Mouse (Mus musculus) cortical plate, adult 2 months (tissue): ENCODE data around the gene Usp21. TPM values are rescaled to one million over a fixed set of nuclear protein-coding genes. Genes with fewer than 3 reads are reported as not detected.
A peak's percentile ranks its signal among the peaks of the same experiment; 100 is the strongest.
"Not testable (repeated sequence)": the region's sequence is repeated elsewhere in the genome, so short reads cannot be mapped to it uniquely, and the experiment has no call there.

ENCODE experiments used
- H3K27ac ChIP-seq: fragments of 200-500 bp; 2 replicates; pipeline ENCODE4 v1.5.1; 2012; ENCODE audit warnings: low read length, control low read depth, inconsistent platforms; ENCODE audit not compliant: insufficient read depth
- H3K4me1 ChIP-seq: fragments of 200-500 bp; 2 replicates; pipeline ENCODE4 v1.6.1; 2011; ENCODE audit warnings: low read length; ENCODE audit not compliant: control insufficient read depth, insufficient read depth
- H3K4me3 ChIP-seq: fragments of 200-500 bp; 2 replicates; pipeline ENCODE4 v1.5.1; 2011; ENCODE audit warnings: mild to moderate bottlenecking, low read length, control low read depth; ENCODE audit not compliant: insufficient read depth
- CTCF ChIP-seq: fragments of 200-500 bp; IDR thresholded peaks from 2 replicates; pipeline ENCODE4 v1.5.1; 2011; ENCODE audit warnings: mild to moderate bottlenecking, control low read depth, low read length; ENCODE audit not compliant: insufficient read depth; ENCODE audit errors: extremely low read depth
- POLR2A ChIP-seq: fragments of 200-500 bp; IDR thresholded peaks from 2 replicates; pipeline ENCODE4 v1.6.1; 2011; ENCODE audit warnings: mild to moderate bottlenecking, low read length, control low read depth; ENCODE audit not compliant: insufficient read depth; ENCODE audit errors: extremely low read depth
- polyA plus RNA-seq: library from polyadenylated mRNA; depleted of rRNA; stranded (reverse); fragments of >200 nt; gene quantifications from 2 replicates; pipeline ENCODE4 v1.2.3, GENCODE M21; 2012; rRNA removed

The Usp21 gene
- polyA plus RNA-seq = 70.2 TPM in 2 replicates

DNA sequence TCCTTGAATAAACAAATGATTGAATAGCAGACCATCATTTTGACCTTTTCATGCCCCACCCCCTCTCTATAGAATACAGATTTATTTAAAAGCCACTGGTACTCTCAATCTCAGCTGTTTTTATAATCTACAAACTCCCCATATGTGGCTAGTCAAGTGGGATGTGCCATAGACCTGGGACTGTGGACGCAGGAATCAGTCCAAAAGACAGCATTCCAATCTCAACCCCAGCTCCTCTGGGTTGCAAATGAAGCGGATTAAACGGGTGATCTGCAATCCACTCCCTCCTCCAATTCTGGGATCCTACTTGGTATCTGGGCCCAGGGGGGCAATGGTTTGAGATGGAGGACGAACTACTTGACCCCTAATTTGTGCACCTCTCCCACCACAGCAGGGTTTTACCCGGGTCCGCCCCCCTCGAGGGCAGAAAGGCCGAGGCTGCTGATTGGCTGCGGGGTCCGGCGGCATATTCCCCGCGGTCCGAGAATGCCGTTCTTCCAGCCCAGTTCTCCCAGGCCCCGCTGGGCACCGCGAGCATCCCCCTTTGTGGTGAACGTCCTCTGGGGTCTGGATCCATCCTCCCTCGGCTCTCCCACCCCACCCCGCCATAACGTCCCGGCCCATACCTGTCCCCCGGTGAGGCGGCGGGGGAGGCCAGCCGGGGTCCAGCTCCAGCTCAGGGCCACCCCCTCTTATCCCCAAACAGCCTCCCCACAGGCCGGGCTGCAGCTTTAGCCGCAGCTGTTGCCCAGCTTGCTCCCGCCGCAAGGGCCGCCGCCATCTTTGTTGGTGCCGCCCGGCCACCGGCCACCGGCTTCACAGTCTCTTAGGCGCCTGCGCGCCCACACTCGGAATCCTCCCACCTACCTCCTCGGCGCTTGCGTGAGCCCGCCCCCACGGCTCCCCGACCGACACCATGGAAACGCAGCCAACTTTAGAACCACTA, at the start of gene Usp21:
Gene Usp21 (minus strand): TSS at position 856 of the 946 bp plus-strand sequence.
- peaks cover 4% of the 10 kb centered on the region; the same call in 1 of the 2 replicates for H3K4me1 ChIP-seq
- TF ChIP-seq POLR2A = no peak; the same call in 1 of the 2 replicates
- no peak for TF ChIP-seq CTCF
- H3K4me3 ChIP-seq = peak within 1 kb of the TSS; percentile 85
- peak within 1 kb of the TSS; percentile 82 for H3K27ac ChIP-seq

DNA sequence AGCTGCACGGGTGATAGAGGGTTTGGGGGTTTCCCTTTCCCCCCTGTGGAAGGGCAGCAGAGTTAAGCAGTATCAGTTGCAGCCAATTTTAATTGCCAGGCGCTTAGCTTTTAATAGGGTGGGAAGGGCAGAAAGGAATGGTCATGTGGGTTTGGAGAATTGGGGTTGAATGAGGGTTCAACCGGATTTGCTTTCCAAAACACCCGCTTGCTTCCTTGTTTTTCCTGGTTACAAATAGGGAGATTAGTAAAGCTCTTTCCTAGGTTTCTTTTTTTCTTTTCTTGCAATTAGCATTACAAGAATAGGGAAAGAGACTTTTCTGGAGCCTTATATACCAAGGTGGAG, 42.4 kb upstream of the Usp21 start:
- peak overlapping the region; percentile 71 for H3K4me3 ChIP-seq
- H3K4me1 ChIP-seq = peaks cover 8% of the 10 kb centered on the region
- H3K27ac ChIP-seq = no peak overlapping the region
- no peak for TF ChIP-seq CTCF
- TF ChIP-seq POLR2A = no peak

DNA sequence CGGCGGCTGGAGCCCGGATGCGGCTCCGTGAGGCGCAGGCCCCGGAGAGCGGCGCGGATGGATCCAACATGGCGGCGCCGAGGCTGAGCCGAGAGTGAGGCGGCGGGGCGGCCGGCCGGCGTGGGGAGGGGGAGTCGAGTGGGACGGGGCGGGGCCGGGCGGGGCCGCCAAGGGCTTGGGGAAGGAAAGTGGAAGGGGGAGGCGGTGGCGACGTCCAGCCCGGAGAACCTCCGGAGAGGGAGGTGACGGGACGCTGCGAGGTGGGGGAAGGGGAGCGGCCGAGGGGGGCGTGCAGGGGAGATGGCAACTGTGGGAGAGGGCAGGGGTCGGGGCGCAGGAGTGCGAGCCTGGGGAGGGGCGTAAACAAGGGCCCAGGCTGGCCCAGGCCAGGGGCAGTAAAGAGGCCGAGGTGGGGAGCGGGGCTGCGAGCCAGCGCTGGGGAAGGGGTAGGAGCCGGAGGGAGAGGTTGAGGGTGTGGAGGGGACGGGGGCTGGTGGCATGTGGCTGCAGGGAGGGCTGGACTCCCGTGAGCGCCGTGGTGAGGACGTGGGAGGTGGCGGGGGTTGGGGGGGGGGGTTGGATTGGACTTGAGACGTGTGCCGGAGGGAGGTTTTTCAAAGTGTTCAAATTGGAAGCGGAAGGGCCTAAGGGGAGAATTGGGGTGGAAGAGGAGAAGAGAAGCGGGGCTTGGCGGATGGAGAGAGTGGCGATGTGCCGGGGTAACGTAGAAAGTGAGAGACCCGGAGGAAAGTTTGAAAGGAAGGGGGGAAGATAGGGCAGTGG, 41.8 kb upstream of the Usp21 start:
- H3K4me1 ChIP-seq = peaks cover 8% of the 10 kb centered on the region
- TF ChIP-seq POLR2A (no peak), CTCF (no peak)
- H3K27ac ChIP-seq = no peak overlapping the region
- peak overlapping the region; percentile 71 for H3K4me3 ChIP-seq

DNA sequence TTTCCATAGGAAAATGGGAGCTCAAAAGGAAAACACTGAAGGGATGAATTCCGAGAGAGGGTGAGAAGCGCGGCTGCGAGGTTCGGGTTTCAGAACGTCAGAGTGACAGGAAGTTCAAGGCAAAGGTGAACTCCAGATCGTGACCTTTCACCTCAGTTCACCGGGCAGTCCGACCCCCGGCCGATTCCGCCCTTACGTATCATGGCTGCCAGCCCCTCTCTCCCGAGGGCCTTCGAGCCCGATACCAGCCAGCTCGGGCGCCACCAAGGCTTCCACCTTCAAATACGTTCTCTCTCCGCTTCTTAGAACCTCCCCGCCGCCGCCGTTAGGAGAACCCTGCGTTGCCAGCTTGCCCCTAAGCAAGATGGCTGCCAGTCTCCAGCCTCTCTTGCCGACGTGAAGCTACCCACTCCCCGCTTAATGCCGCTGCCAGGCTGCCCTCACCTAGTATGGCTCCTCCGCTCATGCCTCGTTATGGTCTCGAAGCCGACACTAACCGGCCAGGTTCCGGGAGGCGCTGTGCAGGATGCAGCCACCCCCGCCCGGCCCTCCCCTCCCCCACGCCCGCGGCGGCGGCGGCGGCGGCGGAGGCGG, 41.1 kb upstream of the Usp21 start, which contains the start of gene Dedd:
Gene Dedd (plus strand): TSS at position 307 of the 594 bp plus-strand sequence.
- peak within 1 kb of the TSS; percentile 71 for H3K4me3 ChIP-seq
- peaks cover 8% of the 10 kb centered on the region for H3K4me1 ChIP-seq
- peak within 1 kb of the TSS; percentile 61 for H3K27ac ChIP-seq
- no peak for TF ChIP-seq CTCF
- TF ChIP-seq POLR2A = peak; percentile 67

DNA sequence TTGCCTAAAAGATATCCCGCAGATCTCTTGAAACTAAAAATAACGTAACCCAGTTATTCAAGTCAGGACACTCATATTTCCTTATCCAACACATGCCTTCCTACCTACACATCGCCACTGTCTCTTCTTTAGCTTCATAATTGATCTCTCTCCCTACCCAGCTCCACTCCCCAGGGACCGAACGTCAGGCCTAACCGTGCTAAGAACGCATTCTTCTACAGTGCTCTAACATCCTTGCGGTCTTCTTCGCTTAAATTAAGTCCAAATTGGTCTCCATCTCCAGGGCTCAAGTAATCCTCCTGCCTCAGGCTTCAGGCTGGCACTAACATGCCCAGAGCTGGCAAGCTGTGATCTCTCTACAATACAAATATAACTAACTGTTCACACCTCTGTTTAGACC, 40.5 kb upstream of the Usp21 start:
- Histone ChIP-seq H3K4me1 (peaks cover 6% of the 10 kb centered on the region), H3K27ac (peak overlapping the region; percentile 61; the same call in 1 of the 2 replicates), H3K4me3 (peak overlapping the region; percentile 71)
- TF ChIP-seq CTCF = no peak
- TF ChIP-seq POLR2A = no peak

DNA sequence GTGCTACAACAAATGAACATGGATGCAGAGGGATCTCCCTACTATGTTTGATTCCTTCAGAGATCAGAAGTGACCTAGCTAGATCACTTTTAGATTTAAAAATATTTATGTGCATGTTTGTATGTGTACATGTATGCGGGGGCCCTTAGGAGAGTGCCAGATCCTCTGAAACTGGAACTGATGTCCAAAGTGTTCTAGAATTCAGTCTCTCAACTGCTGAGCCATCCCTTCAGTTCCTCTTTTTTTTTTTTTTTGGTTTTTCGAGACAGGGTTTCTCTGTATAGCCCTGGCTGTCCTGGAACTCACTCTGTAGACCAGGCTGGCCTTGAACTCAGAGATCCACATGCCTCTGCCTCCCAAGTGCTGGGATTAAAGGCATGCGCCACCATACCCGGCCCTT, 38.8 kb upstream of the Usp21 start:
- not testable (repeated sequence) for H3K27ac ChIP-seq, H3K4me1 ChIP-seq

DNA sequence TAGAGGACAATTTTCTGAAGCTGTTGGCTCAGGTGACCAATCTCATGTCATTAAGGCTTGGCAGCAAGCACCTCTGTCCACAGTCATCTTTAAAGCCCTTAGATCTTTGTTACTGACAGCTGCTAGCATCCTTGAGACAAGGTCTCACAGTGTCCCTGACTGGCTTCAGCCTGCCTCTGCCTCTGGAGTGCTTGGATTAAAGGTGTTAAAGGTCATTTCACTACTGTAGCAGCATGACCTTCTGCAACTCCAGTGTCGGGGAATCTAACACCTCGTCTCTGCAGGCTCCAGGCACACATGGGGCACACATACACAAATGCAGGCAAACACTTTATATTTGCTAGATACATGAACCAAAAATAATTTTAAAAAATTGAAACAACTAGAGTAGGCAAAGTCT, 37.8 kb upstream of the Usp21 start:
- TF ChIP-seq POLR2A (no peak), CTCF (no peak)
- no peak overlapping the region for H3K27ac ChIP-seq

More for the DNA sequence above, 38.8 kb upstream of the Usp21 start:
- H3K4me3 ChIP-seq = not testable (repeated sequence)

DNA sequence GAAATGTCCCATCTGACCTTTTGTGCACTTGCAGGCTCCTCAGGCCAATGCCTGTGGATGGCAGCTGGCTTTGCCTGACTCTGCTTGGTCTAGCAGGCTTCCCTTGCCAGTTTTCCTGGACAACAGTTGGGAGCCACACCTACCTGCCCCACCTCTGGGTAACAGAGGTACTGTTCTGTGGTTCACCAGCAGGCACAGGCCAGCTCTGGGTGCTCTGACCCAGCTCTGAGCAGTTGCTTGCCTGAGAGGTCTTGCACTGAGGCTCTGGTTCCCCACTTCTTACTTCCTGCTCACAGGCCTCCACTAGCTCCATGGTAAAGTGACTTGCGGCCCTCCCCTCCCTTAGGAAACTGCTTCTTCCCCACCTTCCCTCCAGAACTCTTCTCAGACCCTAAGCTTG, 34.2 kb upstream of the Usp21 start:
- no peak overlapping the region for H3K27ac ChIP-seq
- no peak overlapping the region for H3K4me3 ChIP-seq
- no peak for TF ChIP-seq CTCF
- no peak for TF ChIP-seq POLR2A
- no peaks in the 10 kb centered on the region for H3K4me1 ChIP-seq

More for the DNA sequence above, 37.8 kb upstream of the Usp21 start:
- Histone ChIP-seq H3K4me1 (peaks cover 4% of the 10 kb centered on the region), H3K4me3 (no peak overlapping the region)

DNA sequence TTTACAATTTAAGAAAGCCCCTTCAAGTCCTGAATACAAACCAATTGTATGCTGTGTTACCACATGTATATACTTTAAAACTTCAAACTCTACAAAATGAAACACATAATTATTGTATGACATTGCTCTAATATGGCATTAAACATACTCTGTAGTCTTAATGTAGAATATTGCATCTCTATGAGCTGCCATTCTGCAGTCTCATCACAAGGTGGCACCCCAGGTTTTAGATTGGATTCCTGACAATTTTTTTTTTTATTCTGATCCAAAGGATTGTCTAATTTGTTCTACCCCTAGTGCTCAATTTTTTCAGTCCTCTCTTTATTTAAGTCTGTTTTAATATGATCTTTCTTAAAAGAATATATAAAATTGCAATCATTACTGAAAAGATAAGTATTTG, 33.6 kb upstream of the Usp21 start:
- H3K4me1 ChIP-seq = no peaks in the 10 kb centered on the region
- H3K4me3 ChIP-seq = no peak overlapping the region
- TF ChIP-seq CTCF (no peak), POLR2A (no peak)
- no peak overlapping the region for H3K27ac ChIP-seq

DNA sequence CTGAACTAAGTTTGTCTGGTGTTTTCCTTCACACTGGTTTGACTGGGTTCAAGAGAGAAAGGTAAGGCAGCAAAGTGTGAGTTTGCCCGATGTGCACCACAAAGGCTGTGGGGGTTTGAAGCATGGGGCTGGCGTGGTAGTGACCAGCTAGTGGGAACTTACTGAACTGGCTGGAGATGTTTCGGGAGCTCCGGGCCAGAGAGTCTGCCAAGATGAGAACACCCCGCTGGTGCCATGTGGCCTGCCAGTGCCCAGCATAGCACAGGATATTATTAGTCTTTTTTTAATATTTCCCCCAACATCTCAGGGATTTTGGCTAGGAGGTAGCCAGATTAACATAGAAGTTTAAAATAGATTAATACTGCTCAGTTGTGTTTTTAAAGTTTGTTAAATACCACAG, 32.4 kb upstream of the Usp21 start:
- no peak for TF ChIP-seq CTCF
- no peak for TF ChIP-seq POLR2A
- H3K27ac ChIP-seq = no peak overlapping the region
- H3K4me1 ChIP-seq = no peaks in the 10 kb centered on the region
- H3K4me3 ChIP-seq = no peak overlapping the region
